Mouse (Mus musculus): ENCODE data around the gene Slc24a5.

Gene Slc24a5

DNA sequence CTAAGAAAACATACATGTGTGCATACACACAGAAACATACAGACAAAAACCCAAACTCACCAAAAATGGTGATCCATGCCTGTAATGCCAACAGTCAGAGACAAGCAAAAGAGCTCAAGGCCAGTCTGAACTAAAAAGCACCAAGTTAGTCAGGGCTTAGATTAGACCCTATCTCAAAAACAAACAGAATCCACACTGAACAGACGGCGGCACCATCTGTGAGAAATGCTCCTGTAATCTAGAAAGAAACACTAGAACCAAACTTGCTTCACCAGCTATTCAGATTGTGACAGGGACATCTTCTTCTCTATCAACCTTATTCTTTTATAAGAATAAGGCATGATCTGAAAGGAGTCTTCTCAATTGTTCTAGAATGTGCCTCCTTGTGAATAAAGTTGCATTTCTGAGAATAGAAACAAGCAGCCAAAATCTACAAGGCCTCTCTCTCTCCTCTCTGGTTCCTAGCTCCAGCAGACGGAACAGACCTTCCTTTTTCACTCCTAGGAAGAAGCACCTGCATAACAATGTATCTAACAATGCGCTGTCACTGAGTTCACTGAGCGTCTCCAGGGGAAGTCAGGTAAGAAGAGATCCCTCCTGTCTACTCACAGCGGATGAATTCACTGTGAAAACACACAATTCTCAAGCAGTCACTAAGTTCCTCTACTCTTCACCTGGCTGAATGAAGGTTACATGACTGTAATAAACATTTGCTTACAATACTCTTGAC, 51.6 kb downstream of the Slc24a5 start:
- intact Hi-C loops (cut with DNase I) = no loop called here

DNA sequence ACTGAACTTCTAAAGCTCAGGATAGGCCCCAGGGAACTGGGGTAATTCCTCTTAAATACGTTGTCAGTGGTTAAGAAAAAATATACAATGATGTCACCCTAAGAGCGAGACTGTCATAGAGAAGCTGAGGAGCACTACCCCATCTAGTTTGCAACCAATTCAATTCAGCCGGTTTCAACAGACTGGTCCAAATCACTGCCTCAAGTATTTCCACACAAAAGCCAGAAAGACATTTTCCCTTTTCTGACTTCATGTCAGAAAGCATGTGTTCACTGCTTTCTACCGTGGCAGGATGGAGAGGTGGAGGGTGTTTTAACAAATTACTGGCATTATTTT, 54.3 kb downstream of the Slc24a5 start:
- intact Hi-C loops (cut with DNase I) = no loop called here

DNA sequence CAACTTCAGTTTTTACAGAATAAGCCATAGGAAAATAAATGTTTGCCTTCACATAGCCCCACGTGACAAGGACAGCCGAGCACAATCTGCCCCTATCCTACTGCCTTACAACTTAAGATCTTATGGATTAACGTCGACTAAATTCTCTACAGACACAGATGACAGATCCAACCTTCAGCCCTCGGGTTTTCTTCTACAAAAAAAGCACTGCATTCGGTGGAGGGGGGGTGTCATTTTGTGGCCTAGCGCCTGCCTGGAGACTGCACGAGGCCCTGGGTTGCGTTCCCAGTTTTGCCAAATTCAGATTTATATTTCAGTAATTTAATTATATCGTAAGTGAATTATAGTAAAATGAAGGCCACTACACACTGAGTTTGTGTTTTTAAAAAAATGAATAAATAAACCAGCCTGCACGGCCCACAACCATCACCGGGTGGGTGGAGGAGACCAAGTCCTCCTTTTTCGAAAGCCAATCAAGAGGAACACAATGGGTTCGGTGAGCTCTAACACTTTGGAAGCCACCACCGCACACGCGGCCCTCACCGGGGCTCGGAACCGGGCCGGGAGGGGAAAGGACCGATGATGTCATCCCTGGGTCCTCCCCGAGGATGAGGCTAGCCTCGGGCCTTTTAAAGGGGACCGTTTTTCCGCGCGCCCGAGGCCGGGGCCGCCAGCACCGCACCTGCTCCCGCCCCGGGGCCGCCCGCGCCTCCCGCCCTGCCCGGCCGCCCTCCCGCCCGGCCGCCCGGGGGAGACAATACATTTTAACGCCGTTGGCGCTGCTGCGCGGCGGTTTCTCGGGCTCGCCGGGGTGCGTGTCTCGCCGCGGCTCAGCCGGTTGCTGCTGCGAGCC, 54.9 kb downstream of the Slc24a5 start:
- intact Hi-C loops (cut with DNase I) = no loop called here

- intact Hi-C loops (cut with DNase I) = no loop called here
Measured at GRCm38 (mm10) chr2:125123477-125123852, 55.5 kb downstream of the Slc24a5 start, which contains the start of gene Myef2. TSS of gene Myef2 (minus strand) at chr2:125123661.

DNA sequence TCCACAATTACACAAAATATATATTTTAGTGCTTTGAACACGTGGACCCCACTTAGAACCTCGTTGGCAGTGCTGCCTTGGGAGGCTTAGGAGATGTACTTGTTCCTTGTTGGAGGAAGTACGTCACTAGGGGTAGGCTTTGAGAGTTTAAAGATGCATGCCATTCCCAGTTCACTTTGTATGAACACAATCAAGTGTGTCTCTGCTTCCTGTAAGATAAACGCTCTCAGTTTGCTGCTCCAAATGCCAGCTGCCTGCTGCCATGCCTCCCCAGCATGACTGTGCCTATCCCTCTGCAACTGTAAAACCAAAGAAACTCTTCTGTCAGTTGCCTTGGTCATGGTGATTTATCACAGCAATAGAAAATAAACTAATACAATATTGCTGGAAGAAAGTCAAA, 57.9 kb downstream of the Slc24a5 start:
- intact Hi-C loops (cut with DNase I) = no loop called here

DNA sequence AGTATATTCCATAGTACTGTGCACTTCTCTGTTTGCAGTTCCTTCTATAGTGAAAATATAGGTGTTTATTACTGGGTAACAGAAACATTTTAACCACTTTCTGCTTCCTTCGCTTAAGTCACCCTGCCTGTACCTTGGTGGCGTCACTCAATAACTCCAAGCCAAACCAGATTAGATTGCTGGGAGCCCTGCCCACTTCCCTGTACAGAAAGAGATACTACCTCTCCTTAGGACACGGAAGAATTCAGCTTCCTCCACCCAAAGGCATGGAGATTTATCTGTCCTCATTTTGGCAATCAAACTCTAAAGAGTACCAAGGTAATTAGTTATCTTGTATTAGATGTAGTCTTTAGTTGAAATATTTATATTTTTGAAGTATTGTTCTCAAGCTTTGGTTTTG, 58.9 kb downstream of the Slc24a5 start:
- intact Hi-C loops (cut with DNase I) = no loop called here

GRCm38 (mm10) chr2:125134113-125134512, 66.2 kb downstream of the Slc24a5 start:
- intact Hi-C loops (cut with DNase I) = no loop called here

- intact Hi-C loops (cut with DNase I) = no loop called here
Measured at GRCm38 (mm10) chr2:125135903-125136811, 68.2 kb downstream of the Slc24a5 start, which contains the start of gene Ctxn2. TSS of gene Ctxn2 (plus strand) at chr2:125136692.

GRCm38 (mm10) chr2:125136846-125137245, 68.9 kb downstream of the Slc24a5 start:
- intact Hi-C loops (cut with DNase I) = no loop called here

Measured in adrenal gland (tissue).